Mouse (Mus musculus) right cerebral cortex, postnatal 10 days (tissue): ENCODE data around the gene Sppl2b.

Source experiments
- DNase-seq, 2 experiments: peaks; one replicate each; pipeline ENCODE4 v3.0.0; 2021; ENCODE audit warnings: low spot score in 2 of 2

The Sppl2b gene

DNA sequence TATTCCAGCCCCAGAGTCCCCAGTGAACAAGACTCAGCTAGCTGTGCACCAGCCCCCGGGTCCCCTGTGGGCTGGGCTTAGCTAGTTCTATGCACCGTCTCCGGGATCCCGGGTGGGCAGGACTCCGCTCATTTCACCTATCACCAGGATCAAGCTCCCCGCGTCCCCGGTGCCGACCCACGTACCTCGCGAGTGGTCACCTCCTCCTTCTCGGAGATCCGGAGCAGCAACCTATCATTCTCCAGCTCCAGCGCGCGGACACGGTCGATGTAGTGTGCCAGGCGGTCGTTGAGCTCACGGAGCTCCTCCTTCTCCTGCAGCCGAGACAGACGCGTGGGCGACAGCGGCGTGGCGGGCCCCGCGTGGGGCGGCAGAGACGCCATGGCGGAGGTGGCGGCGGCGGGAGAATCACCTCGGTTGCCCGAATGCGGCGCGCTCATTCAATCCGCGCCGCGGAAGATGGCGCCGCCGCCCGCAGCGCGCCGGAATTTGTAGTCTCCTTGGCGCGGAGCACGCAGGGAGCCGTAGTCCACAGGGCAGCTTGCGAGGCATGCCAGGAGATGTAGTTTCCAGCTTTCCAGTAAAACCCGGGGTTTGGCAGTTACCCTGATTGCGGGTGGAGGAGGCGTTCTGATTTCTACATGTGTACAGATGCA lies 62.8 kb downstream of the Sppl2b start, which contains the start of gene Lmnb2:
Gene Lmnb2, minus strand, starts transcription at position 467 of the 656 bp plus-strand sequence.
- peak; percentile 91 to 92 for DNase-seq
